Comparison of ENCODE assay signal across 14 mouse cellular contexts in genomic region chr10:60419624-60420023, GRCm38 (mm10). TPM values are rescaled to one million over a fixed set of nuclear protein-coding genes. Genes with fewer than 3 reads are reported as not detected.
A peak's percentile ranks its signal among the peaks of the same experiment; 100 is the strongest.
DNase-seq lines count a peak whose midpoint lies in the region; ATAC-seq and TF ChIP-seq lines count a peak whose summit lies in the region.
"Had no signal": no experiment of that assay in that cellular context is flagged by ENCODE, and none has a peak within 500 bp of the region (broad histone marks: within the 10 kb centered on the region; RNA-seq: fewer than 3 reads in every experiment).

No protein-coding gene starts in this region.

- ATAC-seq in erythroid progenitor cell, adult 5-6 weeks (replicated peaks; ENCODE audit: low FRiP score, poor library complexity, severe bottlenecking), result 0 out of 2 replicates have a peak, but pooled peaks have one; percentile 27
- ATAC-seq: forebrain, embryonic 13.5 days had no signal

- H3K36me3 ChIP-seq in kidney, adult 2 months (ENCODE audit: control insufficient read depth, insufficient read depth, low read length), result no peaks in the 10 kb centered on the region
- H3K36me3 ChIP-seq in thymus, adult 2 months (ENCODE audit: control insufficient read depth, insufficient read depth, low read length), result no peaks in the 10 kb centered on the region
- H3K36me3 ChIP-seq: G1E; hindbrain, embryonic 10.5 days; kidney, embryonic 15.5 days had no signal

- TF ChIP-seq CTCF in kidney, adult 2 months (conservative IDR thresholded peaks at IDR 0.05; ENCODE audit: insufficient read depth, insufficient read length, low read depth, low read length), result peak; percentile 53
- peak; percentile 82 for TF ChIP-seq CTCF in thymus, adult 2 months (IDR thresholded peaks at IDR 0.05; ENCODE audit: borderline replicate concordance, control insufficient read depth, extremely low read depth, insufficient read depth, low read length, poor library complexity)

- no peak for TF ChIP-seq POLR2A in kidney, adult 2 months (IDR thresholded peaks at IDR 0.05; ENCODE audit: low read depth, low read length)
- TF ChIP-seq POLR2A in thymus, adult 2 months (IDR thresholded peaks at IDR 0.05; ENCODE audit: control insufficient read depth, extremely low read depth, insufficient read depth, low read length, poor library complexity), result no peak

- peaks cover 7% of the 10 kb centered on the region; the same call in 1 of the 2 replicates for H3K4me1 ChIP-seq in kidney, adult 2 months (ENCODE audit: control insufficient read depth, insufficient read depth, low read length)
- no peaks in the 10 kb centered on the region; the same call in 1 of the 2 replicates for H3K4me1 ChIP-seq in thymus, adult 2 months (replicated peaks; ENCODE audit: control insufficient read depth, insufficient read depth, low read length)
- H3K4me1 ChIP-seq: forebrain, embryonic 13.5 days; kidney, embryonic 15.5 days had no signal

- WGBS in kidney, adult 2 months, result 28% methylated on average over 4 of the region's 4 CpGs
- 61% methylated on average over 4 of the region's 4 CpGs for WGBS in thymus, adult 2 months

- H3K4me3 ChIP-seq in kidney, adult 2 months (ENCODE audit: insufficient read depth, low read depth, low read length), result no peak overlapping the region
- no peak overlapping the region for H3K4me3 ChIP-seq in thymus, adult 2 months (ENCODE audit: control insufficient read depth, insufficient read depth, low read length)
- H3K4me3 ChIP-seq: forebrain, embryonic 13.5 days; hindbrain, embryonic 10.5 days; kidney, embryonic 15.5 days had no signal

- no peak overlapping the region for H3K27ac ChIP-seq in kidney, adult 2 months (ENCODE audit: insufficient read depth, low read depth, low read length)
- no peak overlapping the region for H3K27ac ChIP-seq in thymus, adult 2 months (ENCODE audit: control insufficient read depth, insufficient read depth, low read length)
- H3K27ac ChIP-seq: forebrain, embryonic 13.5 days; hindbrain, embryonic 10.5 days; kidney, embryonic 15.5 days had no signal

- DNase-seq in kidney, adult 2 months, result no peak
- no peak for DNase-seq in kidney, postnatal 4 days
- no peak for DNase-seq in thymus, adult 2 months
- DNase-seq in thymus, adult 18-20 months, result no peak
- DNase-seq in urinary bladder, postnatal 36 days (ENCODE audit: low spot score in 2 of 2), result no peak
- DNase-seq in layer of hippocampus, adult 9-11 months, result no peak
- DNase-seq in urinary bladder, postnatal 14 days (ENCODE audit: low spot score), result no peak
- DNase-seq: adrenal gland, adult 8-10 months; lung, postnatal 4 days had no signal

- no peaks in the 10 kb centered on the region for H3K27me3 ChIP-seq in kidney, adult 2 months (replicated peaks; ENCODE audit: control insufficient read depth, insufficient read depth, low read length)
- H3K27me3 ChIP-seq in thymus, adult 2 months (ENCODE audit: control insufficient read depth, insufficient read depth, low read length), result no peaks in the 10 kb centered on the region
- H3K27me3 ChIP-seq: forebrain, embryonic 13.5 days; kidney, embryonic 15.5 days had no signal

RNA-seq across cellular contexts. Expression of gene Gm17455, which starts 20.1 kb away (rescaled TPM):
- polyA plus RNA-seq in kidney, adult 2 months (2012; rRNA removed), result not detected in 2 replicates
- 1.1 and 2.3 TPM in 2 replicates for polyA plus RNA-seq in thymus, adult 2 months (2012; rRNA removed)
- not detected in 2 replicates for total RNA-seq in erythroid progenitor cell, adult 5-6 weeks (2015; ENCODE audit: low replicate concordance)
- not detected in 2 replicates for total RNA-seq in erythroid progenitor cell, adult 5-6 weeks (2017; ENCODE audit: low replicate concordance)
- total RNA-seq: adrenal gland, adult 8-10 months; G1E had no signal
- polyA plus RNA-seq: G1E had no signal
